Mouse (Mus musculus): Measurements from ENCODE around the gene Tpsg1.

- no peak for TF ChIP-seq CTCF (IDR thresholded peaks at IDR 0.05; ENCODE audit: borderline replicate concordance, insufficient read depth, low read length)
- no peak for TF ChIP-seq POLR2A (IDR thresholded peaks at IDR 0.05; ENCODE audit: low read depth, low read length)
These were observed 3.4 kb downstream of the Tpsg1 start for GRCm38 (mm10) chr17:25372491-25372890.
